Mouse (Mus musculus): ENCODE measurements around the gene Sh3bgrl3.
"Not testable (repeated sequence)": the region's sequence is repeated elsewhere in the genome, so short reads cannot be mapped to it uniquely, and the experiment has no call there.

The Sh3bgrl3 gene

GRCm38 (mm10) chr4:134128221-134128982 is at the start of gene Sh3bgrl3:
Gene Sh3bgrl3, minus strand, starts transcription at chr4:134128789.
- peak; percentile 91 to 95 for DNase-seq

- DNase-seq: no peak
These were observed 43.8 kb upstream of the Sh3bgrl3 start for GRCm38 (mm10) chr4:134172391-134172790.

GRCm38 (mm10) chr4:134166906-134167305 is 38.3 kb upstream of the Sh3bgrl3 start:
- DNase-seq: no peak

- DNase-seq: peak; percentile 41 to 60
These were observed 37.2 kb upstream of the Sh3bgrl3 start for GRCm38 (mm10) chr4:134165548-134166465.

- DNase-seq: no peak
These were observed 36.4 kb upstream of the Sh3bgrl3 start for GRCm38 (mm10) chr4:134165024-134165423.

GRCm38 (mm10) chr4:134164591-134164990 is 36.0 kb upstream of the Sh3bgrl3 start:
- DNase-seq: no peak

GRCm38 (mm10) chr4:134160071-134160470 is 31.5 kb upstream of the Sh3bgrl3 start:
- DNase-seq: peak; percentile 45 to 49

- no peak for DNase-seq
These were observed 30.2 kb upstream of the Sh3bgrl3 start for GRCm38 (mm10) chr4:134158774-134159173.

- no peak for DNase-seq
These were observed 29.0 kb upstream of the Sh3bgrl3 start for GRCm38 (mm10) chr4:134157558-134157957.

- DNase-seq: no peak
These were observed 28.2 kb upstream of the Sh3bgrl3 start for GRCm38 (mm10) chr4:134156744-134157143.

- no peak for DNase-seq
These were observed 27.4 kb upstream of the Sh3bgrl3 start for GRCm38 (mm10) chr4:134155961-134156465.

GRCm38 (mm10) chr4:134155531-134155930 is 26.9 kb upstream of the Sh3bgrl3 start:
- no peak for DNase-seq

GRCm38 (mm10) chr4:134154354-134154753 is 25.8 kb upstream of the Sh3bgrl3 start:
- DNase-seq: no peak

- DNase-seq: no peak
These were observed 25.1 kb upstream of the Sh3bgrl3 start for GRCm38 (mm10) chr4:134153656-134154055.

- no peak for DNase-seq
These were observed 23.5 kb upstream of the Sh3bgrl3 start for GRCm38 (mm10) chr4:134152112-134152511.

- no peak for DNase-seq
These were observed 20.8 kb upstream of the Sh3bgrl3 start for GRCm38 (mm10) chr4:134149389-134149788.

- DNase-seq: not testable (repeated sequence)
These were observed 15.7 kb upstream of the Sh3bgrl3 start for GRCm38 (mm10) chr4:134144297-134144696.

- DNase-seq: no peak
These were observed 10.3 kb upstream of the Sh3bgrl3 start for GRCm38 (mm10) chr4:134138857-134139256.

GRCm38 (mm10) chr4:134136280-134136926 is 7.8 kb upstream of the Sh3bgrl3 start:
- no peak for DNase-seq

- DNase-seq: no peak
These were observed 4.0 kb upstream of the Sh3bgrl3 start for GRCm38 (mm10) chr4:134132519-134133095.

- DNase-seq: no peak
These were observed 3.5 kb upstream of the Sh3bgrl3 start for GRCm38 (mm10) chr4:134132117-134132516.

GRCm38 (mm10) chr4:134129482-134129881 is 893 bp upstream of the Sh3bgrl3 start:
- DNase-seq: peak in 1 of 2 experiments; percentile 50

GRCm38 (mm10) chr4:134128983-134129362 is 384 bp upstream of the Sh3bgrl3 start:
- peak; percentile 59 to 71 for DNase-seq
